Mouse (Mus musculus): Measurements from ENCODE around the gene Uqcr10.
A peak's percentile ranks its signal among the peaks of the same experiment; 100 is the strongest.
"Not testable (repeated sequence)": the region's sequence is repeated elsewhere in the genome, so short reads cannot be mapped to it uniquely, and the experiment has no call there.

Gene Uqcr10

GRCm38 (mm10) chr11:4714727-4715126 is 10.6 kb upstream of the Uqcr10 start:
- no peak for DNase-seq

GRCm38 (mm10) chr11:4712822-4713221 is 8.7 kb upstream of the Uqcr10 start:
- DNase-seq: no peak

GRCm38 (mm10) chr11:4710188-4710587 is 6.0 kb upstream of the Uqcr10 start:
- DNase-seq: not testable (repeated sequence)

- no peak for DNase-seq
Observed at GRCm38 (mm10) chr11:4705178-4705577, 1.0 kb upstream of the Uqcr10 start.

DNA sequence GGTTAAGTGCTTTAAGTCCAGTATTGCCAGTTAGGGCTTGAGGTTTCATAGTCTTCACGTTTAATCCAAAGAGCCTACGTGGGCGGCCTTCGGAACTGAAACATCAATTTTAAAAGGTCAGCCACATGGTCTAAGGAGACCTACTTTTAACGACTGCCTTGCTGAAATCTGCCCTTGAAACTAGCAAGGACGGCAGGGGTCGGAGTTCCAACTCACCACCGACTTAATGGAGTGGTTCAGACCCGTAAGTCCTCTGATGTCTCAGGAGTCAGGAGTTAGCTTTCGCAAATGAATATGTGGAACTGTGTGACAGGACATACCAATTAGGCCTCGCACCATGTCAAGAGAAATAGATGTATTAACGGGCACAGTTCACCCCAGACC is 462 bp downstream of the Uqcr10 start:
- peak; percentile 22 for DNase-seq

- DNase-seq: no peak
Observed at GRCm38 (mm10) chr11:4700726-4701125, 3.4 kb downstream of the Uqcr10 start.

- peak; percentile 86 for DNase-seq
Observed at GRCm38 (mm10) chr11:4697043-4697983, 6.8 kb downstream of the Uqcr10 start.

- DNase-seq: no peak
Observed at GRCm38 (mm10) chr11:4692162-4692561, 12.0 kb downstream of the Uqcr10 start.

- DNase-seq: no peak
Observed at GRCm38 (mm10) chr11:4691213-4691612, 12.9 kb downstream of the Uqcr10 start.

GRCm38 (mm10) chr11:4690353-4690752 is 13.8 kb downstream of the Uqcr10 start:
- DNase-seq: no peak

GRCm38 (mm10) chr11:4688632-4689380 is 15.3 kb downstream of the Uqcr10 start:
- no peak for DNase-seq

- no peak for DNase-seq
Observed at GRCm38 (mm10) chr11:4687874-4688273, 16.3 kb downstream of the Uqcr10 start.

GRCm38 (mm10) chr11:4687027-4687426 is 17.1 kb downstream of the Uqcr10 start:
- no peak for DNase-seq

GRCm38 (mm10) chr11:4685510-4685909 is 18.6 kb downstream of the Uqcr10 start:
- DNase-seq: no peak

DNA sequence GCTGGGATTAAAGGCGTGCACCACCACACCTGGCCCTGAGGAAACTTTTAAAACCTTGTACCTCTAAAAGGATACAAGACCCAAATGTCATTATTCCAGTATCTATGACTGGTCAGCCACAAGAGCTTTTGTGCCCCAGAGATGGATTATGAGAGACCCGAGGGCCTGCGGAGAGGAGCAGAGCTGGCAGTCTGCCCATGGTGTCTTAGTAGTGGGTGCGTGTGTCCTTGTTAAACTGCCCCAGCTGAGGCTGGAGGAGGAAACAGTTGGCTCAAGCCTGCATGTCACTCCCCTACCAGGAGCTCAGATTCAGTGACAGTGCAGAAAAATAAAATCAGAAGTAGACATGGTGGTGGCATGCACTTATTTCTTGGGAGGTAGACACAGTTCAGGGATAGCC is 19.1 kb downstream of the Uqcr10 start:
- no peak for DNase-seq

GRCm38 (mm10) chr11:4684186-4684585 is 20.0 kb downstream of the Uqcr10 start:
- no peak for DNase-seq

DNA sequence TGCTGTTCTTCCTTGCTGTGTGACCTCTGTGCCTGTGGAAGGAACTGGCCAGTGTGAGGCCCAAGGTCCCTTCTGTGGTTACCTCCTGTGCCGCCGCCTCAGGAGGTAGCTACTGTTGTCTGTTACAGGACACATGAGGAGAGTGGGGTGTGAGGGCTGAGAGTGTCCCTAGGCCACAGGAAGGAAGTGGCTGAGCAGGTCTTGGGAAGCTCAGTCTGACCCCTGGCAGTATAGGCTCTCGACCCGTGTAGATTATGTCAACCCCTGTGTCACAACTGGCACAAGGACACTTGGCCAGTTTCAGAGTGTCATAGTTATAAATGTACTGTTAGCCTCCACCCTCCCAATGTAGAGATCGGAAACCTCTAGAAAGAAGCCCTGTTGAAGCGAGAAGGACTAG is 20.6 kb downstream of the Uqcr10 start:
- DNase-seq: no peak

GRCm38 (mm10) chr11:4680126-4680525 is 24.0 kb downstream of the Uqcr10 start:
- DNase-seq: no peak

DNA sequence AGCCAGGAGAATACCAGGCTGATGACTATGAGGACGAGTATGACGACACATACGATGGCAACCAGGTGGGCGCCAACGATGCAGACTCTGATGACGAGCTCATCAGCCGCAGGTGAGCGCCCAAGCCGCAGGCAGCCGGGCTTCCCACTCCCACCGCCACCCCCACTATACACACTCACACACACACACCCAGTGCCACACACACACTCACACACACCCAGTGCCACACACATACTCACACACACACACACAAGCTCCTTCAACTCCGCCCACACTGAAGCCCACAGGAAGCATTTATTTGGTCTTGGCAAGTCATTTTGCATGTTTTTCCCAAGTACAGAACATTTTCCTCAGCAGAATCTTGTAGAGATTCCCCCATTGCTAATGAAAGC is 24.7 kb downstream of the Uqcr10 start:
- no peak for DNase-seq

- no peak for DNase-seq
Observed at GRCm38 (mm10) chr11:4678700-4679440, 25.3 kb downstream of the Uqcr10 start.

GRCm38 (mm10) chr11:4677250-4677872 is 26.8 kb downstream of the Uqcr10 start:
- DNase-seq: no peak

DNA sequence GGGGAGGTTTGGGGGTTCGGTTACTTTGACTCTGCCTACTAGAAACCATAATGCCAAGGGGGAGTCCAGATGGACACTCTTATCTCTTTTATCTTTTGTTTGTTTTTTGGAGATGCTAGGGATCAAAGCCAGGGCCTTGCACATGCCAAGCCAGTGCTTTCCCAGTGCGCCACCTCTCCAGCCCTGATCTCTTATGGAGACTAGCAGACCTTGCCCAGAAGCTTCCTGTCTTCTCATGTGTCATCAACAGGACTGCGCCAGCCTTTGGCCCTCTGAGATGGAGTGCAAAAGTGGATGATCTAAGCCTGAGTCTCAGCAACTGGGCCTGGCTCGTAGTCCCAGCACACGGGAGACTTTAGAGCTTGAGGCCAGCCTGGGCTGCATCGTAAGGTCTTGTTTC is 28.4 kb downstream of the Uqcr10 start:
- no peak for DNase-seq

DNA sequence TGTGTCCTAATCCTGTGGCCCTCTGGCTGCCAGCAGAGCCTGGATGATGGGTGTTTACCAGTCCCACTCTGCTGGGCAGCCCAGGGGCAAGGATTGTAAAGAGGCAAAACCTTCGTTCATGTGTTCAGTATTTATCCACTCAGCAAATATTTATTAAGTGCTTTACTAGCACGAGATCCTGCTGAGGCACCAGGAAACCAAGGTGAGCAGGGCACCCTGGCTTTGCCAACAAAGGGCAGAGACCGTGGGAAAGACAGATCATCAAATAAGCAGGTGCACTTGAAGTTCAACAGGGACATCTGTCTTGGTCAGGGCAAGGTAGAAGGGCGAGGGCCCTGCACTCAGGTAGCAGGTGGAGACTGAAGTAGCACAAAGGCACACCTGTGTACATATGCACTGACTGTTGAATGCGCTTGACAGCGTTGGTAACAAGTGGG is 29.0 kb downstream of the Uqcr10 start:
- peak; percentile 65 for DNase-seq

All from lung, postnatal 36 days (tissue).